Mouse (Mus musculus) frontal cortex, adult 2 months (tissue): ENCODE data around the gene Gbgt1. TPM values are rescaled to one million over a fixed set of nuclear protein-coding genes. Genes with fewer than 3 reads are reported as not detected.
A peak's percentile ranks its signal among the peaks of the same experiment; 100 is the strongest.

Source experiments
- DNase-seq, 2 experiments: peaks; one replicate each; pipeline ENCODE4 v3.0.0; 2022; ENCODE audit warnings: low spot score in 1 of 2; ENCODE audit errors: extremely low spot score in 1 of 2
- polyA plus RNA-seq: library from polyadenylated mRNA; depleted of rRNA; stranded (reverse); fragments of >200 nt; gene quantifications from 2 replicates; pipeline ENCODE4 v1.2.3, GENCODE M21; 2012; rRNA removed

Gene Gbgt1
- polyA plus RNA-seq, 1 experiment: 1.3 TPM

DNA sequence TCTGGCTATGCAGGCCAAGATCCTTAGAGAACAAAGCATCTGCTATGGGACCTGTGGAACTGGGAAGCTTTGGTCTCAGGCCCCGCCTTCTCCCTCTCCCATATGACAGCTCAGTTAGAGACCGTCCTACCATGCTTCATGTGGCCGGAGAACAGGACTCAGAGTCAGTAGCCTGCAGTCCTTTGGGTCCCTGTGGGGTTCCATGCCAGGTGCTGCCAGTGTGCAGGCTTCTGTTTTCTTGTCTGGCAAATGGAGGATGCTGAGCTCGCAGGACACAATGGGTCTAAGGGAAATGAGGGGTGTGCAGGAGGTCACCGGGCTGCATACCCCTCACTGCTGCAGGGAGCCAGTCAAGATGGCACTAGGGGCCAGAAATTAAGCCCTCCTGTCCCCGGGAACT lies 49.9 kb downstream of the Gbgt1 start:
- DNase-seq: no peak

DNA sequence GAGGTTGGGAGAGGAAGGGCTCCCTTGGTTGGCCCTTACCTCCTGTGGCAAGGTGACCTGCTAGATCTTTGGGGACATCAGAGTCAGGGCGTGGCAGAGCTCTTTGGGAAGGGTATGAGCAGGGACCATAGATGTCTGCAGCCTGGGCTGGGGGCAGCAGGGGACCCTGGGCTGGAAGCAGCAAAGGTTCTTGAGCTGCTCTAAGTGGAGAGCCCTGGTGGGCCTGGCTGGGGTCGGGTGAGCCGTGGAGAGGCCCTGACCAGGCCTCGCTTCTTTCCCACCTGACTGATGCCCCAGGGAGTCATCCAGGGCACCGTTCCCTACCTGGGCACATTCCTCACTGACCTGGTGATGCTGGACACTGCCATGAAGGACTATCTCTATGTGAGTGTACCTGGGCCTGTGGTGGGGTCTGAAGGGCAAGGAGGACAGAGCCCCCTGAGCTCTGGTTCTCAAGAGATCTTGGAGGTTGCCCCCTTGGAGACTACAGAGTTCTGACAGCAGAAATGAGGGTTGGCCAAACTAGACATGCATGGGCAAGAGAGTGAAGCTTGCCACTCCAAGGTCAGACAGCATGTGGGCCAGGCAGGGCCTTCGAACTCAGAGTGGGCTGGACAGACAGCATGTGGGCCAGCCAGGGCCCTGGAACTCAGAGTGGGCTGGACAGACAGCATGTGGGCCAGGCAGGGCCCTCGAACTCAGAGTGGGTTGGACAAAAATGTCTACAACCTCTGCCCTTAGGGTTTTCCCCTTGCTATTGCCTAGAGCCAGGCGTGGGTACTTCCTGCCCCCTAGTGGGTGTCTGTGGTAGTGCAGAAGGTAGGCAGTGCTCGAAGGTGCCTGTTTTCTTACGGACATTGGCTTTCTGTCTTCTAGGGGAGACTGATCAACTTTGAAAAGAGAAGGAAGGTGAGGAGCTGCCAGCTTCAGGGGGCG lies 50.8 kb downstream of the Gbgt1 start:
- DNase-seq: peak; percentile 54 to 92

DNA sequence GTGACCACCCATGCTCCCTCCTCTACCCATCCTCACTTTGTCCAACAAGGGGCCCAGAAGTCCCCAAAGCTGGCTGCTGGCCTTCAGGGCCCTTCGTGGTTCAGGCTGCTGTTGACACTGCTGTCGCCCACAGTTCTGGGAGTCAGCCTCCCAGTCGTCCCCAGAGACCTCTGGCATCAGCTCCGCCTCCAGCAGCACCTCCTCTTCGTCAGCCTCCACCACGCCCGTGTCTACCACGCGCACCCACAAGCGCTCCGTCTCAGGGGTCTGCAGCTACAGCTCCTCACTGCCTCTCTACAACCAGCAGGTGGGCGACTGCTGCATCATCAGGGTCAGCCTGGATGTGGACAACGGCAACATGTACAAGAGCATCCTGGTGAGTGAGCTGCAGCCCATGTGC lies 52.5 kb downstream of the Gbgt1 start:
- DNase-seq: no peak

DNA sequence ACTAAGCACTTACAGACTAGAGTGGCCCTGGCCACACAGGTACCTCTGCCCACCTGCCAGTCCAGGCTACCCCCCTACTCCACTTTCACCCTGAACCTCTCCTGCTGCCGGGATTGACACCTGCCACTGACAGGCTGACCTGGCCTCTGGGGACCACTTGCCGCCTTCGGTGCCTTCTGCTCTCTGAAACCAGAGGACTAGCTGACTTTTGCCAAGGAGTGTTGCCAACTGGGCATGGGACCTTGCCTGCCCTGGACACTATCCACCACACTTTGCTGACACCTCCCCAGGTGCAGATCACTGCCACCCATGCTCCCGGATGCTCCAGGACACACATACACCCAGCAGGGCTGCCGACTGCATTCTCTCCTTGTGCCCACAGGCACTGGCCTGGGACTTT lies 55.6 kb downstream of the Gbgt1 start:
- DNase-seq: no peak

Other genes with a start within 250 kb of the Gbgt1 start
- 13.0 and 15.0 TPM in 2 replicates for gene Ppp1r26, start 50.1 kb upstream of the Gbgt1 start, polyA plus RNA-seq
- 2.4 and 3.5 TPM in 2 replicates for gene 1700007K13Rik, start 30.6 kb upstream of the Gbgt1 start, polyA plus RNA-seq
- gene Mrps2, start 28.8 kb upstream of the Gbgt1 start, polyA plus RNA-seq: 34.7 and 37.4 TPM in 2 replicates
- gene Gm10134, start 9.2 kb downstream of the Gbgt1 start, polyA plus RNA-seq: 0.54 TPM in 1 of 2 replicates, not detected in the other
- 90.9 and 92.7 TPM in 2 replicates for gene Ralgds, start 16.2 kb downstream of the Gbgt1 start, polyA plus RNA-seq
- gene Cel, start 66.5 kb downstream of the Gbgt1 start, polyA plus RNA-seq: 0.10 TPM in 1 of 2 replicates, not detected in the other
- 21.8 and 23.8 TPM in 2 replicates for gene Gtf3c5, start 86.9 kb downstream of the Gbgt1 start, polyA plus RNA-seq
- 0.08 TPM in 1 of 2 replicates, not detected in the other for gene Gfi1b, start 125.1 kb downstream of the Gbgt1 start, polyA plus RNA-seq
- 31.0 and 33.7 TPM in 2 replicates for gene Tsc1, start 144.3 kb downstream of the Gbgt1 start, polyA plus RNA-seq
- gene Spaca9, start 202.8 kb downstream of the Gbgt1 start, polyA plus RNA-seq: 0.36 and 0.57 TPM in 2 replicates
- gene Ak8, start 203.3 kb downstream of the Gbgt1 start, polyA plus RNA-seq: 1.8 and 1.9 TPM in 2 replicates